In the genomic region with DNA sequence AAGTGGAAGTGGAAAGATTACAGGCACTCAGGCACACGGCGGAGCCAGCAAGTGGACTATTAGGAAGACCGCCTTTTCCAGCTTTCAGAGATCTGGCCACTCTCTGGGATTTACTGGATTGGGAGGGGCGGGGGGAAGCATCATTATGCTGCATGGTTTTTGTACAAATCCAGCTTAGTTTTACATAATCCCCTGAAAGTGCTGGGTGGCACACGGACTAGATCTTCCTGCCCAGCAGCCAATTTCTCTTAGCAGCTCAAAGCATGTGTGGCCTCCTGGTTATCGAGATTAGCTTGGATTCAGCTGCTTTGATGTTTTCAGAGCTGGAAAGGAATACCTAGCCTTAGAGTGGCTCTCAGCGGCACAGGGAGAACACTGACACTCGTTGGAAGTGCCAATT, we compare ENCODE assay signal across 24 mouse cellular contexts. TPM values are rescaled to one million over a fixed set of nuclear protein-coding genes. Genes with fewer than 3 reads are reported as not detected.
A peak's percentile ranks its signal among the peaks of the same experiment; 100 is the strongest.
DNase-seq lines count a peak whose midpoint lies in the region; ATAC-seq lines count a peak whose summit lies in the region.
"Had no signal": no experiment of that assay in that cellular context is flagged by ENCODE, and none has a peak within 500 bp of the region (broad histone marks: within the 10 kb centered on the region; RNA-seq: fewer than 3 reads in every experiment).

No protein-coding gene starts in this region.

- no peak overlapping the region for H3K9ac ChIP-seq in midbrain, embryonic 16.5 days (ENCODE audit: low read depth, low read length)
- H3K9ac ChIP-seq: embryonic facial prominence, embryonic 12.5 days; forebrain, embryonic 15.5 days; heart, embryonic 12.5 days; hindbrain, embryonic 15.5 days had no signal

- no peaks in the 10 kb centered on the region for H3K9me3 ChIP-seq in heart, embryonic 10.5 days
- H3K9me3 ChIP-seq in midbrain, embryonic 16.5 days (replicated peaks; ENCODE audit: control insufficient read depth, low read length, poor library complexity, severe bottlenecking) = no peaks in the 10 kb centered on the region
- no peaks in the 10 kb centered on the region for H3K9me3 ChIP-seq in hindbrain, embryonic 10.5 days
- H3K9me3 ChIP-seq: embryonic facial prominence, embryonic 12.5 days; forebrain, embryonic 15.5 days; heart, embryonic 12.5 days; hindbrain, embryonic 15.5 days had no signal

- H3K4me3 ChIP-seq in heart, embryonic 10.5 days = no peak overlapping the region
- H3K4me3 ChIP-seq in midbrain, embryonic 16.5 days (ENCODE audit: low read depth, low read length) = no peak overlapping the region
- H3K4me3 ChIP-seq in hindbrain, embryonic 10.5 days = no peak overlapping the region
- H3K4me3 ChIP-seq: embryonic facial prominence, embryonic 12.5 days; forebrain, embryonic 15.5 days; heart, adult 2 months; heart, embryonic 12.5 days; hindbrain, embryonic 15.5 days had no signal

- 63% methylated on average over 8 of the region's 8 CpGs for WGBS in heart, embryonic 10.5 days
- 40% methylated on average over 8 of the region's 8 CpGs for WGBS in midbrain, embryonic 16.5 days
- 81% methylated on average over 8 of the region's 8 CpGs for WGBS in hindbrain, embryonic 10.5 days

- H3K4me2 ChIP-seq in midbrain, embryonic 16.5 days (ENCODE audit: low read length) = no peak overlapping the region
- H3K4me2 ChIP-seq: embryonic facial prominence, embryonic 12.5 days; forebrain, embryonic 15.5 days; heart, embryonic 12.5 days; hindbrain, embryonic 15.5 days had no signal

- H3K27me3 ChIP-seq in heart, embryonic 10.5 days (ENCODE audit: insufficient read depth, poor library complexity, severe bottlenecking) = no peaks in the 10 kb centered on the region
- H3K27me3 ChIP-seq in midbrain, embryonic 16.5 days (ENCODE audit: control insufficient read depth, insufficient read depth, low read depth, low read length) = no peaks in the 10 kb centered on the region
- no peaks in the 10 kb centered on the region for H3K27me3 ChIP-seq in hindbrain, embryonic 10.5 days (ENCODE audit: insufficient read depth, poor library complexity, severe bottlenecking)
- H3K27me3 ChIP-seq: embryonic facial prominence, embryonic 12.5 days; forebrain, embryonic 15.5 days; heart, embryonic 12.5 days; hindbrain, embryonic 15.5 days had no signal

- H3K4me1 ChIP-seq in heart, embryonic 10.5 days = peaks cover 7% of the 10 kb centered on the region
- no peaks in the 10 kb centered on the region for H3K4me1 ChIP-seq in midbrain, embryonic 16.5 days (ENCODE audit: control insufficient read depth, insufficient read depth, low read length)
- no peaks in the 10 kb centered on the region for H3K4me1 ChIP-seq in hindbrain, embryonic 10.5 days (replicated peaks)
- H3K4me1 ChIP-seq: embryonic facial prominence, embryonic 12.5 days; forebrain, embryonic 15.5 days; hindbrain, embryonic 15.5 days had no signal

- no peak overlapping the region for H3K27ac ChIP-seq in heart, embryonic 10.5 days
- 0 out of 2 replicates have a peak overlapping the region, but pooled peaks have one; percentile 18 for H3K27ac ChIP-seq in midbrain, embryonic 16.5 days (ENCODE audit: low read length)
- no peak overlapping the region for H3K27ac ChIP-seq in hindbrain, embryonic 10.5 days
- H3K27ac ChIP-seq: embryonic facial prominence, embryonic 12.5 days; forebrain, embryonic 15.5 days; heart, adult 2 months; hindbrain, embryonic 15.5 days had no signal

- H3K36me3 ChIP-seq in heart, embryonic 10.5 days = peaks cover 4% of the 10 kb centered on the region; the same call in 1 of the 2 replicates
- no peaks in the 10 kb centered on the region for H3K36me3 ChIP-seq in midbrain, embryonic 16.5 days (ENCODE audit: control insufficient read depth, insufficient read depth, low read length)
- H3K36me3 ChIP-seq in hindbrain, embryonic 10.5 days = no peaks in the 10 kb centered on the region
- H3K36me3 ChIP-seq: embryonic facial prominence, embryonic 12.5 days; forebrain, embryonic 15.5 days; hindbrain, embryonic 15.5 days had no signal

- DNase-seq in heart, adult 11 months = peak; percentile 82
- no peak for DNase-seq in heart, embryonic 10.5 days (ENCODE audit: low spot score)
- DNase-seq in retina, adult 2 months (ENCODE audit: low read depth, low spot score) = peak; percentile 9
- DNase-seq in retina, embryonic 14.5 days (ENCODE audit: low spot score) = no peak
- DNase-seq in gastrocnemius, adult 8-10 months (ENCODE audit: low spot score in 2 of 2) = no peak
- no peak for DNase-seq in hindbrain, embryonic 10.5 days (ENCODE audit: low spot score)
- DNase-seq: adrenal gland, adult 2 months; adrenal gland, postnatal 25 days; cerebellum, adult 11-12 months; cerebellum, adult 9-10 months; cerebellum, postnatal 25 days; heart, adult 2 months had no signal

- ATAC-seq in midbrain, embryonic 16.5 days = peak; percentile 60
- ATAC-seq: forebrain, embryonic 15.5 days; intestine, embryonic 16.5 days had no signal

RNA-seq across cellular contexts. Expression of a gene that starts 34.5 kb away (rescaled TPM):
- 2.0 and 3.6 TPM in 2 replicates for polyA plus RNA-seq in heart, embryonic 10.5 days (2016; fragmentation: Nextera tagmentation; extraction: Ambion mirVana)
- 0.76 and 0.90 TPM in 2 replicates for polyA plus RNA-seq in midbrain, embryonic 16.5 days (2015; fragmentation: Nextera tagmentation; extraction: Ambion mirVana)
- not detected for total RNA-seq in gastrocnemius, adult 8-10 months (2022)
- 1.5 and 1.7 TPM in 2 replicates for polyA plus RNA-seq in hindbrain, embryonic 10.5 days (2016; fragmentation: Nextera tagmentation; extraction: Ambion mirVana)
- total RNA-seq: adrenal gland, adult 2 months; adrenal gland, postnatal 25 days; ES-E14; gastrocnemius, adult 18-20 months; gastrocnemius, postnatal 4 days; heart, adult 2 months; heart, postnatal 25 days had no signal
- polyA plus RNA-seq: adrenal gland, adult 2 months; cortical plate, adult 2 months; frontal cortex, adult 2 months had no signal

RNA-seq across cellular contexts. Expression of a gene that starts 36.9 kb away (rescaled TPM):
- 8.1 and 9.0 TPM in 2 replicates for polyA plus RNA-seq in heart, embryonic 10.5 days (2016; fragmentation: Nextera tagmentation; extraction: Ambion mirVana)
- polyA plus RNA-seq in midbrain, embryonic 16.5 days (2015; fragmentation: Nextera tagmentation; extraction: Ambion mirVana) = 1.5 and 1.7 TPM in 2 replicates
- total RNA-seq in gastrocnemius, adult 8-10 months (2022) = under 1 TPM; 0.15 to 0.68 (median 0.39) TPM
- 3.7 and 3.8 TPM in 2 replicates for polyA plus RNA-seq in hindbrain, embryonic 10.5 days (2016; fragmentation: Nextera tagmentation; extraction: Ambion mirVana)

Comparison
In these comparisons a context has a peak if more than half of its experiments do, and no peak if none do; other contexts are left out.
1. DNase-seq: peak in heart, adult 11 months (single experiment) and retina, adult 2 months (single experiment); none in heart, embryonic 10.5 days (single experiment), retina, embryonic 14.5 days (single experiment), gastrocnemius, adult 8-10 months (0 of 2) and hindbrain, embryonic 10.5 days (single experiment).